Mouse (Mus musculus) lung, postnatal 4 days (tissue): Measurements from ENCODE around the gene Fbxo44.
"Not testable (repeated sequence)": the region's sequence is repeated elsewhere in the genome, so short reads cannot be mapped to it uniquely, and the experiment has no call there.

Experiments used
- DNase-seq, 2 experiments: peaks; one replicate each; pipeline ENCODE4 v3.0.0; 2021

Fbxo44 gene

DNA sequence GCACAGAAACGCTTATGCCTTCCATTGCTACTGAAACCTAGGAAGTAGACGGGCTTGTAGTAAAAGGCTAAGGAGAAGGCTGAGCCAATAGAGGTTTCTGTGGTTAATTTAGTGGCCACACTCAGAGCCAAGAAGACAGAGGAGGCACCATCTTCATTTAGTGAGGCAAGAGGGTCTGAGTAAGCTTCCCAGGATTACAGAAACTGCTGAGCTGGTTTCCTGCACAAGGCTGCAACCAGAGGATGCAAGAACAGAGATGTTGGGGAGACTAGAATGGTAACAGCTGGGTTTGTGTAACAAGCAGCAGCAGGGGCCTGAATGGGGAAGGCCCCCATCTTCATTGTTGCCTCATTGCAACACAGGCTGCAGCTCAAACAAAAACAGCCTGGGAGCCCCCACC lies 31.6 kb downstream of the Fbxo44 start:
- DNase-seq, result no peak

GRCm38 (mm10) chr4:148128241-148128640 lies 32.0 kb downstream of the Fbxo44 start:
- no peak for DNase-seq

DNA sequence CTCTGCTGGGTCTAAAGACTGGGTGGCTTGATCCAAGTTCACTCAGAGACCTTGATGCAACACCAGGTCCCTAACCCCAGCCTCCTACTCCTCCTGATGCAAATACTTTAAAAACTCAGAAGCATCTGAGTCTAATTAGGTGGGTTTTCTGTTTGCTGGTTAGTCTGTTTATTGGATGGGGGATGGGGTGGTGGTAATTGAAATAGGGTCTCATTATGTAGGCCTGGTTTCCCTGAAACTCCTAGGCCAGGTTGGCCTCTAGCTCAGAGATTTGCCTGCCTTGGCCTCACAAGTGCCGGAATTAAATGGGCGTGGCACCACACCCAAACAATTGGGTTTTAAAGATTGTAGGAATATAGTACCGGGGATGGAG lies 37.6 kb downstream of the Fbxo44 start:
- DNase-seq, result no peak

DNA sequence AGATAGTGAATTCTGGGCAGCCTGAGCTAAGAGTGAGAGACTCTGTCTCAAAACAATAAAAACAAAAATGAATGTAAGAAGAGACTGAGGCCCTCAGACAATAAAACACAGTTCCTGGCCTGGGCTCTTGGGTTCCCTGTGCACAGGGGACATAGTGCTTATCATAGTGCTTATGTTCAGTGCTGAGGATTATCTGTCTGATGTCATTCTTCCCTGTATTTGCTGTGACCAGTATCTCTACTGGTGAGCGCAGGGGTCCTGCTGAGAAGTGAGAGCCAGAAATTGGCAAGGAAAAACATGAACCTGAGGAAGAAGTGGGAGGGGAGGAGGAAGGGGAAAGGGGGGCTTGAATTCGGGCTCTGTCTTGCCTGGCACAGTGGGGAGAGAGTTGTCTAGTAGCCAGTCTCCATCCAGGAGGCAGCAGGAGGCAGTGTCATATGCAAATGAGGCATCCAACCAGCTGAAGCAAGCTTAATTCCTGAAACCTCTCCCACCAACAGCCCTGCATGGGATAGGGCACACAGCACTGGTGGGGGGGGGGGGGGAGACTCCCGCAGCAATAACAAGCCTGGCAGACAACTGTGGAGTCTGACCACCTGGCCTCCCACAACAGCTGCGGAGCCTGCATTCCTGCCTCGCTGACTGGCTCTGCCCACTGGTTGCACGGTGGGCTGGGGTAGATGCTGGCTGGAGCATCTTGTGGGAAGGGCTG lies 38.1 kb downstream of the Fbxo44 start:
- no peak for DNase-seq

DNA sequence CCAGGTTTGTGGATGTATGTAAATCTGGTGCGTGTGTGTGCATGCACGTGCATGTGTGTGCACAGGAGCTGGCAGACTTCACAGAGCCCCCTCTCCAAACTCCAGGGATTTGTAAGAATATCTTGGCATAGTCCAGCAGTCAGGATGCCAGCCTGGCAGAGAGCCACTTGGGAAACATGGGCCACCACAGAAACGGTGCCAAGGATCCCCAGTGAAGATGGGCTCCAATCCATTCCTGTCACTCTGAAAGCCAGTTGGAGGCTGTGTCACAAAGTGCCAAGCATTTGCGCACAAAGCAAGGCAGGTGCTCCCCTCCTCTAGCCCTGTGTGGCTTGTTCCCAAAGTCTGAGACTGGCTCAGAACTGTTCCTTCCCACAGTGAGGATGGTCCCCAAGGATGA lies 38.9 kb downstream of the Fbxo44 start:
- no peak for DNase-seq

- no peak for DNase-seq
Observed at GRCm38 (mm10) chr4:148120555-148120954, 39.7 kb downstream of the Fbxo44 start.

- not testable (repeated sequence) for DNase-seq
Observed at GRCm38 (mm10) chr4:148119578-148119977, 40.7 kb downstream of the Fbxo44 start.

GRCm38 (mm10) chr4:148117392-148117791 lies 42.9 kb downstream of the Fbxo44 start:
- DNase-seq, result no peak

- DNase-seq, result no peak
Observed at GRCm38 (mm10) chr4:148116657-148117056, 43.6 kb downstream of the Fbxo44 start.

- peak; percentile 44 to 54 for DNase-seq
Observed at GRCm38 (mm10) chr4:148115467-148115866, 44.8 kb downstream of the Fbxo44 start.

- peak; percentile 76 to 89 for DNase-seq
Observed at GRCm38 (mm10) chr4:148114758-148115391, 45.4 kb downstream of the Fbxo44 start.

DNA sequence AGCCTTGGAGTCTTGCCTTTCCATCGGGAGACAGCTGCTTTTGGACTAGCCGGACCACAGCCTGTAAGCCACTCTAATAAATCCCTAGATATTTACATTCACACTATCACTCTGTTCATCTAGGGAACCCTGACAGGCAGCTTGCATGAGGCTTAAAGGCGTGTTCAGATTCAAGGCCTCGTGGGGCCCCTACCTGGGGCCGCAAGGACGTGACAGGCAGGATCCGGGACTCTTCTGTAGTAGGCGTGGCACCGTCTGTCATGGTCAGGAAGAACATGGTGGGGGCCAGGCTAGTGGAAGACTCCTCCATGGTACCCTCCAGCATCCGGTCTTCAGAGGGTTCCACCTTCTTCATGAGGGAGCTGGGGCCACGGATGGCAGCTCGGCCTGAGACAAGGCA lies 47.8 kb downstream of the Fbxo44 start:
- DNase-seq, result no peak

DNA sequence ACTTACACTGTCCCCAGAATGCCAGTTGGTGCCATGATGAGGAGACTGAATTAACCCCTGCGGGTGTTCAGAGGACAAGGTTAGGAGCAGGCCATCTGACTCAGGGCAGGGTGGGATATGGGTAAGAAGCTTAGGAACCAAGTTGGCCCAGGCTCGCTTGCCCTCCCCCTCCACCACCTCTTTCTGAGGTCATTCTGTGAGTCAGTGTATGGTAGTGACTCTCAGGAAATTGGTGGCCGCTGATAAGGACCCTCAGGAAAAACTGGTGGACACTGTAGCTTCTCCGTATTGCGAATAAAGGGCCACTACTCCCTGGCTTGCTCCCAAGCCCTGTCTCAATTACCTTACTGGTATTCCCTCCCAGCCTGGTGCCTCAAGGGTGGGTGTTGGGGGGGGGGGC lies 51.1 kb downstream of the Fbxo44 start:
- DNase-seq, result no peak

- DNase-seq, result no peak
Observed at GRCm38 (mm10) chr4:148108565-148109100, 51.6 kb downstream of the Fbxo44 start.

DNA sequence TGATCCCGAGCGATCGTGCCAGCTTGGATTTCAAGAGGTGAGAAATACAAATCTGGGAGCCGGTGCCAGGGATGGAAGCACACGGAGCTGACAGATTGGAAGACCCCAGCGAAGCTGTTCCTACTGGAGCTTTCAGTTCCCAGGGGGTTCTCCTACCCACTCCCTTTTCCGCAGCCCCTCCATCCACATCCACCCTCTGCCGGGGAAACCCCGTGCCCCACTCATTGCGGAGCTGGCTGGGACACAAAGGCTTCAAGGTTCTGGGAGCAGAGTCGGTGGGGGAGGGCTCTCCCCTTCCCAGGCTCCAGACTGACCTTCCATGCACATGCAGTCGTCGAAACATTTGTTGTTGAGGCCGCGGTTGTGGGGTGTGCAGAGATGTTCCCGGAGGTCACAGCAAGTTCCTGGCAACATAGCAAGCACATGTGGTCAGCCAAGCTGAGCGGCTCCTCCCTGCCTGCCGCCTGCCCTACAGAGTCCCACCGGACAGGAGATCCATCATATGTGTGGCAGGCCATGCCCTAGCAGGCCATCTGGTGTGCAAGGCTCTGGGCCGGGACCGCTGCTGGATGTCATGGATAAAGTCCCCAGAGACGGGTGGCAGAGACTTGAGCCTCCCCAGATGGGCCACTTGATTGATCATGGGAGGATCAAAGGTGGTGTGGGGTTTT lies 52.5 kb downstream of the Fbxo44 start:
- DNase-seq, result peak; percentile 22 to 62

DNA sequence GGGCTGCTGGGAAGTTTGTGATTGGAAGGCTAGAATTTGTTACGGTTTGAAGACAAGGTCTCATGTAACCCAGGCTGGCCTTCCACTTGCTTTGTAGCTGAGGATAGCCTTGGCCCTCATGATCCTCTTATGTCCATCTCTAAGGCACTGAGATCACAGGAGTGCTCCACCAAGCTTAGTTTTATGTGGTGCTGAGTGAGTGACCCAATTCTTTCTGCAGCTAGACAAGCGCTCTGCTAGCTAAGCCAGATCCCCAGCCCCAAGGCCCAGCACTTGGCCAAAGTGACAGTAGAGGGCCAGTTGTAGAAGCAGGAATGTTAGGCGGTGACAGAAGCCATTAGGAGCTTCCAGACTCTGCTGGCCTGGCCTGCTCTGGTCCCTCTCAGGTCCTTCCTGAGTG lies 56.1 kb downstream of the Fbxo44 start:
- no peak for DNase-seq
